Mouse (Mus musculus) cerebral cortex, adult 2 months (tissue): Measurements from ENCODE around the gene Chd4.

Experiments used
- WGBS: fragments of 180-500 bp; shearing (Covaris S2); methylation state at CpG from one replicate; pipeline ENCODE4 v1.1.7; 2018; 5-methylcytosine and 5-hydroxymethylcytosine counted together

Chd4 gene

DNA sequence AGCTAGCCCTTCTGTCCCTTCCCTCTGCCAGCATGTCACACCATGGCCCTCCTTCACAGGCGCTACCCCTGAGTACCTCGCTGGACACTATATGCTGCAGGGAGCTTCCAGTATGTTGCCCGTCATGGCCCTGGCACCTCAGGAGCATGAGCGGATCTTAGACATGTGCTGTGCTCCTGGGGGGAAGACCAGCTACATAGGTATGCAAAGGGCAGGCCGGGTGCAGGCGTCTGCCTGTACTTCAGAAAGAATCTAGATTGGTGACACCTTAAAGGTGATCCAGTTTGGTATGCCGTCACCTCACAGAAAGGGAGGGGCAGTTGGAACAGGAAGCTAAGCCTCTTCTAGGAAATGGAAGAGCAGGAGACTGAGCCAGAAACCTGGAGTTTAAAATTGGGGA, 44.0 kb downstream of the Chd4 start:
- 90% methylated on average over 7 of the region's 7 CpGs for WGBS

DNA sequence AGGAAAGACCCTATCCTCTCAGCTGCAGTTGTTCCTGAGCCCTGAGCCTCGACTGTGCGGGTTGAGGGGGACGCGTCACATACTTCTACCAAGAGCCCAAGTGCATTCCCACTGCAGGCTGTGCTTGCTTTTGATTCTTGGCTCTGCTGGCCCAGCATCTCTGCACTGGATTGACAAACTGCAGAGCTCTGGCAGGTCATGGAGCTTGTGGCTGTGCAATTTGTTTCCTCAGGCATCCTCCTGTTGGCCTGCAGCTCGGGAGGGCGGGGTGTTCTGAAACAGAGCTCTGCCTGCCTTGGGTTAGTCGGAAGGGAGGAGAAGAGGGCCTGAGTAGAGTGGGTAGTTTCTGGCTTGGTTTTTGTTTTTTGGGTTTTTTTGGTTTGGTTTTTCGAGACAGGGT, 46.7 kb downstream of the Chd4 start:
- WGBS: 92% methylated on average over 8 of the region's 8 CpGs

DNA sequence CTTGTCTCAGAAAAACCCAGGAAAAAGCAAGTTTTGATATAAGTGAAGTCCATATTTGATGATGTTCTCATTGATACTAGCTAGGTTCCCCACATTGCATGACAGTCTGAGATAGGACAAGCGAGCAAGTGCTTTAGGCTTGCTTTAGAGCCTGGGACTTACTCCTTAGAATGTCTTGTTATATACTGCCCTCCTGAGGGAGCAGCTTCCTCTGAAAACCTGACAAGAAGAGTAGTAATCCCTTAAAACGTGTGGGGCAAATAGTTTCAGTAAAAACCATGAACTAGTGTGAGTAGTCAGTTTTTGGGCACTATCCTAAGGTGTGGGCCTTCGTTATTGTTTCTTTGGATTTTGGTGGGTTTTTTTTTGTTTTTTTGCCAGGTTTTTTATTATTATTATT, 47.3 kb downstream of the Chd4 start:
- WGBS: 72% methylated on average over 3 of the region's 3 CpGs

DNA sequence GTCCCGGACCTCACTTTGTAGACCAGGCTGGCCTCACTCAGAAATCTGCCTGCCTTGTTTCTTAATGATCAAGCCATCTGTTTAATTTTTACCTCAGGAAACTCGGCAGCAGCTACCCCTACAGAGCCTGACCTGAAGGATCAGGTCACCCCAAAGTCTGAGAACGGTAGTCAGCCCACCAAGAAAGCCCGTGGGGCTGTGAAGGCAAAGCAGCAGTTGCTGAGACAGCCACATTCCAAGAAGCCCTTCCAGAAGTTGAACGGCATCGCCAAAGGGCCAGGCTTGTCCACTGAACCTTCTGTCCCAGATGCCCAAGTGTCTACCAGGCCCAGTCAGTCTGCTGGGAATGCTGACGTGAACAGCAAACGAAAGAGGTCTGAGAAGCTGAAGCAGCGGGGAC, 48.1 kb downstream of the Chd4 start:
- 81% methylated on average over 9 of the region's 9 CpGs for WGBS

DNA sequence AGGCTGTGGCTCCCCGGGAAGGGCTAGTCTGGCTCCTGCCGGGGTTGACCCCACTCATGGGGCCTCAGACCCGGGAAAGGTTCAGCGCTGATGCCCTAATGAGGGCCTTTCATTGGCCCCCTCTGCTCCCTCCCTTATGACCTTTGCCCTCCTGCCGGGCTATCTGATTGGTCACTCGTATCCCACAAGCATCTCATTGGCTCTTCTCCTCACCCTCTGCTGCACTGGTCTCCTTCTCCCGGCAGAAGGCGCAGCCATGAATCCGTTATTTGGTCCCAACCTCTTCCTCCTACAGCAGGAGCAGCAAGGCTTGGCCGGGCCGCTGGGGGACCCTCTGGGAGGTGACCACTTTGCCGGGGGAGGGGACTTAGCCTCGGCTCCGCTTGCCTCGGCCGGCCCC, 49.2 kb downstream of the Chd4 start, which contains the start of gene Iffo1:
TSS of gene Iffo1 (plus strand) at position 241 of the 400 bp plus-strand sequence.
- WGBS: under 1% methylated on average over 16 of the region's 16 CpGs

DNA sequence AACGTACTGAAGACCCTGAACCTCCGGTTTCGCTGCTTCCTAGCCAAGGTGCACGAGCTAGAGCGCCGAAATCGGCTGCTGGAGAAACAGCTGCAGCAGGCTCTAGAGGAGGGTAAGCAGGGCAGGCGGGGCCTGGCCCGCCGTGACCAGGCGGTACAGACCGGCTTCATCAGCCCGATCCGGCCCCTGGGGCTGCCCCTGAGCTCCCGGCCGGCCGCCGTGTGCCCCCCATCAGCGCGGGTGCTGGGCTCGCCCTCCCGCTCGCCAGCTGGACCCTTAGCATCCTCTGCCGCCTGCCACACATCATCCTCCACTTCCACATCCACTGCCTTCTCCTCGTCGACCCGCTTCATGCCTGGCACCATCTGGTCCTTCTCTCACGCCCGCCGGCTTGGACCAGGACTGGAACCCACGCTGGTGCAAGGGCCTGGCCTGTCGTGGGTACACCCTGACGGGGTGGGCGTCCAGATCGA, 49.7 kb downstream of the Chd4 start:
- under 1% methylated on average over 32 of the region's 35 CpGs for WGBS

DNA sequence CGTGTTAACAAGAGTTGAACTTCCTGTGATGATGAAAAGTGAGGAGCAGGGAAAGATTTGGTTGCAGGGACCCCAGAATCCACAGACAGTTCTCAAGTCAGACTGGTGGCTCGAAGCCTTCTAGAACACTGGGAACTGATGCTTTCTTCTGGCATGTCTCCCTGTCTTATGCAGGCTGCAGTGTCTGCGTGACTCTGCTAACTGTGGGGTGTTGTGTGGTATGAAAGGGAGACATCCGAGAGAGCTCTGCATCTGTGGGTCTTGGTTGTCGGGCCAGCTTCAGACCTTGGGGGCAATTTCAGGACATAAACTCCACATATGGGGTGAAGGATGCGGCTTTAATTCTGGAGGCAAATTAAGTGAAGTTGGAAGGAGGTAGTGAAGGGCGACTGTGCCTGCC, 50.4 kb downstream of the Chd4 start:
- 8% methylated on average over 7 of the region's 7 CpGs for WGBS

DNA sequence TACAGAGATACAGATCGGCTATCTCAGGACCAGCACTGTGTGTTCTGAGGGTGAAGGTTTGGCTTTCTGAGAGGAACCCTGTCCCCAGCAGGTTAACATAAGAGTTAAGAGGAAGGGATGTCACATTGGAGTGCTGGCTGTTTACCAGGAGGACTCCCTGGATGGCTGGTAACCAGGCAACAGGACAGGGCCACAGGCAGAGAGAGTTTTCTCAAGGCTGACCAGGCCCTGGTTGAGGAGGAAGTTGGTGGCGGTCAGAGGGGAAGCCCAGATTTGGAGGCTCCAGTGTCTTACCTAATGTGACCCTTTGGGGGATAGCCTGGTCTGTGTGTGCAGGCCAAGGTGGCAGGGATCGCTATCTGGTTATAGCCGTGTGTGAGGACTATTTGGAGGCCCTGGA, 51.0 kb downstream of the Chd4 start:
- 39% methylated on average over 4 of the region's 4 CpGs for WGBS

DNA sequence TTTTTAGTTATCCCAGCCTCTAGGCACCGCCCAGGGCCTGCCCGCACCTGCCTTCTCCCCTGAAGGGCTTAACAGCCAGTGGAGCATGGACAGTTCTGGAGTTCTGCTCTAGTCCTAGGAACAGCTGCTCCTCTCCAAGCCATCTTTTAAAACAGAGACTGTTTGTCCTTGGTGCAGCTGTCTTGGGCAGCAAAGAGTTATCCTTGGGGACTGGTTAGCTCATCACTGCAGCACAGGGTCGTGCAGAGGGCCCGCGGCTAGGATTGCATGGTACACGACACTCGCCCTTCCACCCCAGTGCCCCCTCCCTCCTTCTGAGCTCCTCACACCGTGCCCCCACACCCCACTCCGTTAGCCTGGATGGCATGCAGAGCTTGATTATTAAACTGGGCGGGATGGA, 51.5 kb downstream of the Chd4 start:
- WGBS: 48% methylated on average over 10 of the region's 10 CpGs

DNA sequence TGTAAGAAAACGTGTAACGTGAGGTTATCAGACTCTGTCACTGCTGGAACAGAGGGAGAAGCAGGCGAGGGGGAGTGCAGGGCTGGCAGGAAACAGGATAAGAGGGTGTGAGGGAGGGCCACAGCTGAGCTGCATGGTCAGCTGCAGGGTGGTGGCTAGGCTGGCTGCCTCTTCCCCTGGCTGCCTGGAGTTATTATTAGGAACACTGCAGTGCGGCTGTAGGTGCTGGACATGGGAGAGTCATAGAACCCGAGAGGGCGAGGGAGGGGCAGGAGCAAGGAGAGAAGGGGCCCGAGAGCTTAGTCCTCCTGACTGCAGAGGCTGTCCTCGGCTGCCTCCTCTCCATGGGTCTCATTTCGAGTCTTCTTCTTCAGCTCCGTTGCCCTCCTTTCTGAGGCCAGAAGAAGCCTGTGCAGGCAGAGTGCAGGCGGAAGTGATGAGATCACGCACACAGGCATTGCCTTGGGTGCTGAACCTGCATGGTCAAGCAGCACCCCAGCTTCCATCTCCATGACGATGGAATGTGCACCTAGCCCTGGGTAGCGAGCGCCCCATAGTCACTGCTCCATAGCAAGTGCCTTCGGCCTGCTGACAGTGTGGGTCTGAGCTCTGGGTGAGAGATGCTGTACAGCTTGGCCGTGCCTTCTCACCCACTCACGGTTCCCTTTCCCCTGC, 52.6 kb downstream of the Chd4 start:
- 19% methylated on average over 18 of the region's 18 CpGs for WGBS

DNA sequence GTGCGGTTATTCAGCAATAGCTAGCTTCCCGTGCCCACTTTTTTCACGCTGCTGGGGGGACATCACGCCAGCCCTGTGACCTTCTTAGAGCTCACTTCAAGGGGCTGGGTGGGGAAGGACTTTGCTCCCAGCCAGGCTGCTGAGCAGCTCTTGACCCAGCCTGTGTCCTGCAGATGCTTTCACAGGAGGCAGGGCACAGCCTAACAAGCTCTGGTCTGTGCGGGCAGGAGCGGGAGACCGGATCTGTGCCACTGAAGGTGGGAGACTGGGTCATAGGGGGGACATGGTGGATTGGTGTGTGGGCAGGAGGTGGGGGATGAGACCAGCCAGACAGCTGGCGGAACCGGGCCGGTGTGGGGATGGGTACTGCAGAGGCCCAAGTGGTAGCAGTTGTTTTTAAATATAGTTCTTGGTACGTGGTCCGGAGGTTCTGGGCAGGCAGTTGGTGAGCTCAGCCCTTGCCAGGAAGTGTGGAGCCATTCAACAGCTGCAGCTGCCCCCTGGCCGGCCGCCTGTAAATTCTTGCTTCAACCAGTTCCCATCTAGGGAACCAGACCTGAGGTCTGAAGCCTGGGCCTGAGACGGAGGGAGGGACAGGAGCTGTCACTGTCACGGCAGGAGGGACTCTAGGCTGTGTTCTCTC, 53.3 kb downstream of the Chd4 start:
- 19% methylated on average over 16 of the region's 16 CpGs for WGBS

DNA sequence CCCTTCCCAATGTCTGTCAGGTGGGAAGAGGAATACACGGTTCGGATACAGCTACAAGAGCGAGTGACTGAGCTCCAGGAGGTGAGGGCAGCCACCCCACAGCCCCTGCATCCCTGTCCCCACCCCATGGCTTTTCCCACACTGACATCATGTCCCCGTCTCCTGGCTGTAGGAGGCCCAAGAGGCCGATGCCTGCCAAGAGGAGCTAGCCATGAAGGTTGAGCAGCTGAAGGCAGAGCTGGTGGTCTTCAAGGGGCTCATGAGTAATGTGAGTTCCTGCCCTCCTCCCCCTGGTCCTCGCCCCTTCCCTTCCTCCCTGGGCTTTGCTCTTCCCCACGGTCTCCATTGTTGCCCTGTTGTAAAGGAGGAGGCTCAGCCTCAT, 53.8 kb downstream of the Chd4 start:
- WGBS: 38% methylated on average over 7 of the region's 7 CpGs

DNA sequence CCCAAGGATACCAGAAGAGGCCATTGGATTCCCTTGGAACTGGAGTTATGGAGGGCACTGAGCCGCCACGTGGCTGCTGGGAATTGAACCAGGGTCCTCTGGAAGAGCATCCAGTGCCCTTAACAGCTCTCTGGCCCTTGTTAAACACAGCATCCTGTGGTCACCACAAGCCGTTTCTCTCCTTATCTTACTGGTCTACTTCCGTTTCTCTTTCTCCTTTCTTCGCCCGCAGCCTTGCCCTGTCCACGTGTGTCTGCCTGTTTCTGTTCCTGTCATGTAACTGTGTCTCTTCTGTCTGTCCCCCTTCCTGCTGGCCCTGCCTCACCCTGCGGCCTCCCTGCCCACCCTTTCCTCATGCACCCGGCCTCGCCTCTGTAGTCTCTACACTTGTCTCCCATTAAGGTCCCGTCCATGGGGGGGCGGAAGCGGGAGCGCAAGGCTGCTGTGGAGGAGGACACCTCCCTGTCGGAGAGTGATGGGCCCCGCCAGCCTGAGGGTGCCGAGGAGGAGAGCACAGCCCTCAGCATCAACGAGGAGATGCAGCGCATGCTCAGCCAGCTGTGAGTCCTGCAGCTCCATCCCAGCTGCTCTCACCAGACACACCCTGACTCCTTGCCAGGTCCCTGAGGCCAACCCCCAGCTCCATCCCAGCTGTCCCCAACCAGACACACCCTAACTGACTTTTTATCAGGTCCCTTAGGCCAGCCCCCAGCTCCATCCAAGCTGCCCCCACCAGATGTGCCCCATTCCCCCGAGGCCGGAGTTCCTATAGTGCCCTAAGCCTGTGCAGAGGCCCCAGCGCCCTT, 56.6 kb downstream of the Chd4 start:
- 72% methylated on average over 22 of the region's 22 CpGs for WGBS

DNA sequence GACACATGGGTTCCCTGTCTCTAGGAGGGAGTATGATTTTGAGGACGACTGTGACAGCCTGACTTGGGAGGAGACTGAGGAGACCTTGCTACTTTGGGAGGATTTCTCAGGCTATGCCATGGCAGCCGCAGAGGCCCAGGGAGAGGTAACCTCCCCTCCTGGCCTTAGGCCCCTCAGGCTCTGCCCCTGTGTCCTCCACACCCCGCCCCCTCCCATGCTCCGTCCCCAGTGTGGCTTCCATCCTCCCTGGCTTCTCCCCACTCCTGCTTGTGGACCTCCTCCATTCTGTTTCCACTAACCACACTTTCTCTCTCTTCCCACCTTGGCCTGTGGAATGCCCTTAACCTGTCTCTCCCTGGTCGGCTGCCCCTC, 57.2 kb downstream of the Chd4 start:
- WGBS: 90% methylated on average over 5 of the region's 5 CpGs

DNA sequence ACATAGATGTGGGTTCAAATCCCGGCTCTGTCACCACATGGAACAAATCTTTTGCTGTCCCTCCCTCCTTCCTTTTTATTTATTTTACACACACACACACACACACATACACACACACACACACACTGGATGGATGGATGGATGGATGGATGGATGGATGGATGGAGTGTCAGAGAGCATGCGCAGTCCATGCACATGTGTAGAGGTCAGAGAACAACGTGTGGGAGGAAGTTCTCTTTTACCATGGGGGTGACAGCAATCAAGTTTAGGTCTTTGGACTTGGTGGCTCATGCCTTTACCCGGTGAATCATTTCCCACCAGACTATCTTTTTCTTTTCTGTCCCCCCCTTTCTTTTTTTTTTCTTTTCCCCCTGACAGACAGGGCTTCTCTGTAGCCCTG, 57.9 kb downstream of the Chd4 start:
- WGBS: 84% methylated on average over 4 of the region's 4 CpGs

DNA sequence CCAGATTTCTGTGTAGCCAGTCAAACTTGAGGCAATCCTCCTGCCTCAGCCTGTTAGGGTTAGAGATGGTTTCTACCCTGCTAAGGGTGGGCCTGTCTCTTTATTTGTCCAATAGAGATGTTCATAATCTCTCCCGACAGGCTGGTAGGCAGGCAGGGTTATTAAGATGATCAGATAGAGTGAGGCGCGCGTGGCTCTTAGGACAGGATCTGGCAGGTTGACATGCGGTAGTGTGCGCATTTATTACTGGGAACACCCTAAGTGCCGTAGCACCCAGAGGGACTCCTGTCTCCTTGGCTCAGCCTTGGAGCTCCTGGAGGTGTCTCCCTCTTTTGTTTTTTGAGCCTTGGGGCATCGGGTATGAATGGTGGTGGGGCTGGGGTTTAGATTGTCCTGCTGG, 59.5 kb downstream of the Chd4 start:
- WGBS: 83% methylated on average over 8 of the region's 8 CpGs

DNA sequence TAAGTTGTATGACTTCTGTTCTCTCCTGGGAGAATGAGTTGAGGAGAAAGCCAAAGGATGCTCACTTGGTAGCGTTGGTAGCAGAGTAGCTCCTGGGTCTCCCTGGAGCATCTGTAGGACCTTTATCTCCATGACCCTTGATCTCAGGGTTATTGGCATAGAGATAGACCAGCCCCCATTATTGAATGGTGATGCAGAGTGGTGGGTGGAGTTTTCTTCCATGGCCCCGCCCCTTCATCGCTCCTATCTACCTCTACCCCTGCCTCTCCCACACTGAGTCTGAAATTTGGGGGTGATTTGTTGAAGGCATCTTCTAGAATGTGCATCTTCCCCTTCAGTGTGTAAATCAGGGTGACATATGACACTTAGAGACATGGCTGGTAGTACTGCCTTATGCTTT, 60.7 kb downstream of the Chd4 start:
- WGBS: 84% methylated on average over 3 of the region's 3 CpGs

DNA sequence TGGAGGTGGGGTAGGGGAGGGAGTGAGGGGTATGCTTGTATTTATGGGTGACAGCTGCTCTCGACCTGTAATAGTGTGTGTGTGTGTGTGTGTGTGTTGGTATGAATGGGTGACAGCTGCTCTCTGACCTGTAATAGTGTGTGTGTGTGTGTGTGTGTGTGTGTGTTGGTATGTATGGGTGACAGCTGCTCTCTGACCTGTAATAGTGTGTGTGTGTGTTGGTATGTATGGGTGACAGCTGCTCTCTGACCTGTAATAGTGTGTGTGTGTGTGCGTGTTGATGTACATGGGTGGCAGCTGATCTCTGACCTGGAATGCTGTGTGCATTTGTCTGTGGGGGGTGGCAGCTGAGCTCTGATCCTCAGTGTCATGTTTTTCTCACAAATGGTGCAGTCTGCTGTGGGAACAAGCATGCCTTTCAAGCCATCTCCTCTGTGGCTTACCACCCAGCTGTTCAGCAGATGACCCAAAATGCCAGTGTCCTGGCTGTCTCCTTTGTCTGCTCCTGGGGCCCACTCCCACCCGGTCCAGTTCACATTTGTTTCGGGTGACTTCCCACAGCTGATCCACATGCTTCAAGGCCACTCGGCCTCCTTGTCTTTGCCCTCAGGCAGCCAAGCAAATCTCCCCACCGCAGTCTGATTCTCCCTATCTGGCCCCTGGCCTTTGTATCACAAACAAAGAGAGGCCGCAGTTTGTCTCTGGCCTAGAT, 61.3 kb downstream of the Chd4 start:
- WGBS: 47% methylated on average over 7 of the region's 7 CpGs

DNA sequence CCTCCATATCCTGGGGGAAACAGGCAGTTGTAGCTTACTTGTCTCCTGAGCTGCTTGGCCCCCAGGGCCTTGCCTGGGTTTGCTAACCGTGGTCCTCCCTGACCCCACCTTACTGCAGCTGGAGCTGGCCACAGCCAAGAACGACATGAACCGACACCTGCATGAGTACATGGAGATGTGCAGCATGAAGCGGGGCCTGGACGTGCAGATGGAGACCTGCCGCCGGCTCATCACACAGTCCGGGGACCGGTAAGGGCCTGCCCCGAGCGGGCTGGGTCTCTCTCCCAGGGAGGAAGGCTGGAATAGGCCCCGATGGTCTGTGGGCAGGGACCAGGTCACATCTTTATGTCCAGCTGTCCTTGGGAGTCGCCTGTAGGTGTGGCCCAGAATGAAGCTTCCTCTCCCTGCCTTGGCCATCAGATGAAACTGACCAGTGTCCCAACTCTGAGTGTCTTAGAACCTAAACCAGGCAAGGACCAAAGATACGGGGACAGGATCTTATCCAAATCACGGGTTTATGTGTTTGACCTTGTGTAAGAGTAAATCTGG, 63.2 kb downstream of the Chd4 start:
- WGBS: 85% methylated on average over 15 of the region's 15 CpGs

DNA sequence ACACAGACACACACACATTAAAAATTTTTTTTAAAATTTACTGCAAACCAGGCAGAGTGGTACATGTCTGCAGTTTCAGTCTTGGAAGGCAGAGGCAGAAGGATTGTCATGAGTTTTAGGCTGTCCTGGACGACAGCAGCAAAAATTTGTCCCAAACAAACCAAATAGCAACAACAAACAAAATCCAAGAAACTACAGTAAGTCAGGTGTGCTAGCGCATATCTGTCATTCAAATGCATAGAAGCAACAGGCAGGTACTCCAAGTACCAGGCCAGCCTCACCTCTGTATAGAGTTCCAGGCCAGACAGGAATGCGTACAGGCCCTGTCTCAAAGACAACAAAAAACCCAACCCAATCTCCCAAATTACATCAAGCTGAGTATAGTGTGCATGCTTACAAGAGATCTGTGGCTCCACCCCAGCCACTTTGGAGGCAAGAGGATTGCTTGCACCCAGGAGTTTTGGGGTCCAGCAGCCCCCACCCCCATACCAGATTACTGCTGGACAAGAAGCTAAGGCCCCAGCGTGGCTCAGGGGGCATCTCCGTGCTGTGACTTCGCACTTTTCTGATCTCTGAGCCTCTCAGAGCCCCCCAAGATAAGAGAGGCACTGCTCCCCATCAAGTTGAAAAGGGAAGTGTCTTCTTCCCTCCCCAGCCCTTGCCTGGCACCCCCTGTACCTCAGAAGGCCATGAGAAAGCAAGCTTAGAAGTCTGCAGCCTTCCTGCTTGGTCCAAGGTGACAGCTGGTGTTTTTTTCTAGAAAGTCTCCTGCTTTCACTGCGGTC, 64.2 kb downstream of the Chd4 start:
- WGBS: 72% methylated on average over 7 of the region's 7 CpGs

DNA sequence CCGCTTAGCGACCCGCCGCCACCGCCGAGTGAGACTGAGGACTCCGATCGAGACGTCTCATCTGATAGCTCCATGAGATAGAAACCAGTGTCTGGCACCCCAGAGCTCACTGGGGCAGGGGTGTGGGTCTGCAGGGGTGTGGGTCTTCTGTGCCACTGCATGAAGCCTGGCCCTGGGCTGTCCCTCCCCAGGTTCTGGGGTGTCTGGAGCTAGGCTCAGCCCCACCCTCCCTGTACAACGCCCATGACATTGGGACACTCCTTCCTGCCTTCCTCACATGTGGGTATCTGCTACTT, 64.7 kb downstream of the Chd4 start:
- WGBS: 28% methylated on average over 10 of the region's 10 CpGs
